Mouse (Mus musculus): ENCODE results near the gene Rab26. TPM values are rescaled to one million over a fixed set of nuclear protein-coding genes. Genes with fewer than 3 reads are reported as not detected.
A peak's percentile ranks its signal among the peaks of the same experiment; 100 is the strongest.

Rab26 gene
- total RNA-seq, 2 experiments from 2014 or later: 0.12 to 0.71 TPM

DNA sequence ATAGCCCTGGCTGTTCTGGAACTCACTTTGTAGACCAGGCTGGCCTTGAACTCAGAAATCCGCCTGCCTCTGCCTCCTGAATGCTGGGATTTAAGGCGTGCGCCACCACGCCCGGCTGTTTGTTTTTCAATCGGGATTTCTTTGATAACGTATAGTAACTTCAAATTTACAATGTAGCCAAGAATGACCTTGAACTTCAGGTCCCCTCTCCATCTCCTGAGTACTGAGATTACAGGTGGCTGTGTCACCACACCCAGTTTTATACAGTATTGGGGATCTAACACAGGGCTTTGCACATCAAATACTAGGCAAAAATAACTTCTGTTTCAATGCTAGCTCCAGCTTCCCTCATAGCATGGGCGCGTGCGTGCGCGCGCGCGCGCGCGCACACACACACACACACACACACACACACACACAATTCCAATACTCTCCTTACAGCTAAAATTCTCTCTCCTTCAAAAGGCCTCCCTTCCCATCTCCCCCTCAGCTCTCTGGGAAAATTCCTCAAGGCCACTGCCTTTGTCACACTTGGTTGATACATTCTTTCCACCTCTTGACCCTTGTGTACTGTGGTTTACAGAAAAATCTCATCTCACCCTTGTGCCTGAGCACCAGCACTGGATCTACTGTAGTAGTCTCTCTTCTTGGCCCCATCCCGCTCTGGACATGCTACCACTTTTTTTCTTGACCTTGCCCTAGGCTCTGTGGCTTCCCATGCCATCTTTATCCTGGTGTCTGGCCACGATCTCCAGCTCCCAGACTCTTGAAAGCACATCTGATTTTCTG is 52.8 kb downstream of the Rab26 start:
- ATAC-seq (replicated peaks; ENCODE audit: poor library complexity): no peak

GRCm38 (mm10) chr17:24480201-24480826 is 53.7 kb downstream of the Rab26 start:
- 0 out of 2 replicates have a peak, but pooled peaks have one; percentile 18 for ATAC-seq (replicated peaks; ENCODE audit: poor library complexity)

- ATAC-seq (replicated peaks; ENCODE audit: poor library complexity): no peak
These were observed 54.6 kb downstream of the Rab26 start for GRCm38 (mm10) chr17:24479431-24479830.

DNA sequence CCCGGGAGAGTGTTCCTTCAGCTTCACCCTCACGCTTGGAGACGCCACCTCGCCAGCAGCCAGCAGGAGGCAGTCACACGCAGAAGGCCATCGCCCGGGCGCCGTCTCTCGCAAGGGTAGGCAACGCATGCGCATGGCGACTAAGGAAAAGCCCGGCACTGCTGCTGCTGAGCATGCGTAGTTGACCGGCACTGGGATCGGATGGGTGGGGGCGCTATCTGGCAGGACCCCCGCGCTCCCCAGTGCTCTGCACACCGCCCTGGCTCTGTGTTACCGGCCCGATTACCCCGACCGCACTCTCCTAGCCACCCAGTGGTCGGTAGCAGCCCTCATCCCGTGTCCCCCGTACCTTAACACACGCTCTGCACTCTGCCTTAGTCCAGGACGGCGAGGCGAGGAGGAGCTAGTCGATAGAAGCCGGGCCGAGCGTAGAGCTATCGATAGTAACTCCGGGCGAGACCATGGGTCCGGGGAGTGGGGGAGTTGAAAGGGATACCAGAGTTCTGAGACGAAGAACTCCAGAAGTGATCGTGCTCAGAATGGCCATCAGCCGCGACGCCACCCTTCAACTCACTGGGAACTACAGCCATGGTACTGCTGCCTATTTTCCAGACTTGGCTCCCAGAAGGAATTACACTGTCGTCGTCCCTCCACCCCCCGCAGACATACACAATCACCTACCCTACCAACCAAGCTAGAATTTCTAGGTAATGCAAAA is 55.2 kb downstream of the Rab26 start, which contains the start of gene Mlst8:
Gene Mlst8, minus strand, starts transcription at position 416 of the 718 bp plus-strand sequence.
- ATAC-seq (replicated peaks; ENCODE audit: poor library complexity): peak; percentile 92

GRCm38 (mm10) chr17:24477985-24478600 is 55.9 kb downstream of the Rab26 start:
- no peak for ATAC-seq (replicated peaks; ENCODE audit: poor library complexity)

Other genes with a start within 250 kb of the Rab26 start
- 0.24 TPM in 1 of 2 replicates, not detected in the other for gene Abca17, start 183.1 kb downstream of the Rab26 start, total RNA-seq (2015)
- 0.03 TPM in 1 of 2 replicates, not detected in the other for gene Abca17, start 183.1 kb downstream of the Rab26 start, total RNA-seq (2017)
- gene Abca3, start 182.3 kb downstream of the Rab26 start, total RNA-seq (2015): 18.6 and 20.4 TPM in 2 replicates
- gene Abca3, start 182.3 kb downstream of the Rab26 start, total RNA-seq (2017): 13.8 and 15.5 TPM in 2 replicates
- 143 and 154 TPM in 2 replicates for gene Rnps1, start 119.6 kb downstream of the Rab26 start, total RNA-seq (2015)
- 187 and 191 TPM in 2 replicates for gene Rnps1, start 119.6 kb downstream of the Rab26 start, total RNA-seq (2017)
- 58.5 and 67.8 TPM in 2 replicates for gene Eci1, start 107.6 kb downstream of the Rab26 start, total RNA-seq (2015)
- 27.7 and 32.6 TPM in 2 replicates for gene Eci1, start 107.6 kb downstream of the Rab26 start, total RNA-seq (2017)
- gene Dnase1l2, start 91.1 kb downstream of the Rab26 start, total RNA-seq (2015): 0.94 and 3.5 TPM in 2 replicates
- gene Dnase1l2, start 91.1 kb downstream of the Rab26 start, total RNA-seq (2017): 2.9 and 4.0 TPM in 2 replicates
- gene E4f1, start 63.9 kb downstream of the Rab26 start, total RNA-seq (2015): 23.3 and 27.5 TPM in 2 replicates
- 13.6 and 18.7 TPM in 2 replicates for gene E4f1, start 63.9 kb downstream of the Rab26 start, total RNA-seq (2017)
- gene Pgp, start 63.8 kb downstream of the Rab26 start, total RNA-seq (2015): 25.4 and 26.4 TPM in 2 replicates
- 16.6 and 21.5 TPM in 2 replicates for gene Pgp, start 63.8 kb downstream of the Rab26 start, total RNA-seq (2017)
- gene Bricd5, start 60.3 kb downstream of the Rab26 start, total RNA-seq (2015): 0.35 and 0.81 TPM in 2 replicates
- gene Bricd5, start 60.3 kb downstream of the Rab26 start, total RNA-seq (2017): not detected in 2 replicates
- 9.2 TPM in 2 replicates for gene Mlst8, start 55.1 kb downstream of the Rab26 start, total RNA-seq (2015)
- gene Mlst8, start 55.1 kb downstream of the Rab26 start, total RNA-seq (2017): 14.9 and 28.9 TPM in 2 replicates
- gene Caskin1, start 45.6 kb downstream of the Rab26 start, total RNA-seq (2015): not detected in 2 replicates
- not detected in 2 replicates for gene Caskin1, start 45.6 kb downstream of the Rab26 start, total RNA-seq (2017)
- gene Traf7, start 6.3 kb downstream of the Rab26 start, total RNA-seq (2015): 50.9 and 54.7 TPM in 2 replicates
- 91.7 and 98.9 TPM in 2 replicates for gene Traf7, start 6.3 kb downstream of the Rab26 start, total RNA-seq (2017)
- gene Pkd1, start 15.6 kb upstream of the Rab26 start, total RNA-seq (2015): 7.4 and 10.6 TPM in 2 replicates
- 6.2 and 15.1 TPM in 2 replicates for gene Pkd1, start 15.6 kb upstream of the Rab26 start, total RNA-seq (2017)
- 64.3 and 66.9 TPM in 2 replicates for gene Tsc2, start 98.4 kb upstream of the Rab26 start, total RNA-seq (2015)
- 52.1 and 54.1 TPM in 2 replicates for gene Tsc2, start 98.4 kb upstream of the Rab26 start, total RNA-seq (2017)
- 5.7 and 6.7 TPM in 2 replicates for gene Nthl1, start 98.5 kb upstream of the Rab26 start, total RNA-seq (2015)
- gene Nthl1, start 98.5 kb upstream of the Rab26 start, total RNA-seq (2017): 12.0 and 13.6 TPM in 2 replicates
- gene Slc9a3r2, start 116.1 kb upstream of the Rab26 start, total RNA-seq (2015): 1.2 and 2.6 TPM in 2 replicates
- 1.4 and 1.6 TPM in 2 replicates for gene Slc9a3r2, start 116.1 kb upstream of the Rab26 start, total RNA-seq (2017)
- gene Npw, start 124.2 kb upstream of the Rab26 start, total RNA-seq (2015): not detected in 2 replicates
- gene Npw, start 124.2 kb upstream of the Rab26 start, total RNA-seq (2017): not detected in 2 replicates
- 25.0 and 29.1 TPM in 2 replicates for gene Zfp598, start 135.5 kb upstream of the Rab26 start, total RNA-seq (2015)
- 21.3 and 22.6 TPM in 2 replicates for gene Zfp598, start 135.5 kb upstream of the Rab26 start, total RNA-seq (2017)
- not detected in 2 replicates for gene Syngr3, start 155.7 kb upstream of the Rab26 start, total RNA-seq (2015)
- gene Syngr3, start 155.7 kb upstream of the Rab26 start, total RNA-seq (2017): not detected in 2 replicates
- gene Gfer, start 161.9 kb upstream of the Rab26 start, total RNA-seq (2015): 22.4 and 23.6 TPM in 2 replicates
- 37.2 and 62.7 TPM in 2 replicates for gene Gfer, start 161.9 kb upstream of the Rab26 start, total RNA-seq (2017)
- 2.6 and 3.4 TPM in 2 replicates for gene Noxo1, start 162.0 kb upstream of the Rab26 start, total RNA-seq (2015)
- 1.0 and 1.2 TPM in 2 replicates for gene Noxo1, start 162.0 kb upstream of the Rab26 start, total RNA-seq (2017)
- 27.6 and 36.8 TPM in 2 replicates for gene Tbl3, start 173.4 kb upstream of the Rab26 start, total RNA-seq (2015)
- gene Tbl3, start 173.4 kb upstream of the Rab26 start, total RNA-seq (2017): 41.1 and 45.3 TPM in 2 replicates
- gene Rnf151, start 183.9 kb upstream of the Rab26 start, total RNA-seq (2015): 0.20 TPM in 1 of 2 replicates, not detected in the other
- not detected in 2 replicates for gene Rnf151, start 183.9 kb upstream of the Rab26 start, total RNA-seq (2017)
- gene Rps2, start 183.9 kb upstream of the Rab26 start, total RNA-seq (2015): 5,974 and 6,144 TPM in 2 replicates
- gene Rps2, start 183.9 kb upstream of the Rab26 start, total RNA-seq (2017): 1,525 and 1,766 TPM in 2 replicates
- gene Ndufb10, start 190.3 kb upstream of the Rab26 start, total RNA-seq (2015): 236 and 247 TPM in 2 replicates
- gene Ndufb10, start 190.3 kb upstream of the Rab26 start, total RNA-seq (2017): 256 and 308 TPM in 2 replicates
- gene Rpl3l, start 193.6 kb upstream of the Rab26 start, total RNA-seq (2015): 0.24 and 0.74 TPM in 2 replicates
- 0.30 TPM in 1 of 2 replicates, not detected in the other for gene Rpl3l, start 193.6 kb upstream of the Rab26 start, total RNA-seq (2017)
- 378 and 438 TPM in 2 replicates for gene Msrb1, start 202.4 kb upstream of the Rab26 start, total RNA-seq (2015)
- gene Msrb1, start 202.4 kb upstream of the Rab26 start, total RNA-seq (2017): 155 and 224 TPM in 2 replicates
- not detected in 2 replicates for gene Hs3st6, start 218.8 kb upstream of the Rab26 start, total RNA-seq (2015)
- not detected in 2 replicates for gene Hs3st6, start 218.8 kb upstream of the Rab26 start, total RNA-seq (2017)

Data from megakaryocyte progenitor cell, adult 5-6 weeks (primary cell).